Comparison of ENCODE assay signal across 24 mouse cellular contexts in genomic region chr7:50847921-50848320, GRCm38 (mm10).
"Had no signal": no experiment of that assay in that cellular context is flagged by ENCODE, and none has a peak within 500 bp of the region (broad histone marks: within the 10 kb centered on the region; RNA-seq: fewer than 3 reads in every experiment).

No protein-coding gene starts in this region.

- DNase-seq: gastrocnemius, postnatal 14 days; gastrocnemius, postnatal 36 days; heart, adult 11 months; heart, adult 2 months; heart, postnatal 14 days; heart, postnatal 36 days; kidney, adult 11 months; kidney, adult 2 months; kidney, adult 9 months; kidney, postnatal 14 days; kidney, postnatal 36 days; layer of hippocampus, adult 9-11 months; layer of hippocampus, postnatal 36 days; left cerebral cortex, postnatal 4 days had no signal

- ATAC-seq: hindbrain, postnatal 0 days; intestine, embryonic 16.5 days; liver, embryonic 12.5 days had no signal

- H3K27me3 ChIP-seq: heart, embryonic 13.5 days; heart, embryonic 15.5 days; hindbrain, embryonic 13.5 days; hindbrain, embryonic 15.5 days; kidney, embryonic 15.5 days; limb, embryonic 13.5 days; limb, embryonic 15.5 days; liver, embryonic 12.5 days had no signal
